Mouse (Mus musculus) heart, postnatal 0 days (tissue): ENCODE measurements at regions not wholly inside any gene's neighbourhood (a gene's known extent, or its start where the extent isn't known, plus 50 kb on each side); places are given as distances from the start of the nearest gene placed in this dataset.

Experiments used
- CTCF ChIP-seq: IDR thresholded peaks from 2 replicates; pipeline ENCODE4 v1.5.1; 2016; ENCODE audit warnings: antibody characterized with exemption, control low read depth, low read depth
- EP300 ChIP-seq: IDR thresholded peaks from 2 replicates; pipeline ENCODE4 v1.6.1; 2016; ENCODE audit warnings: antibody characterized with exemption, low read depth

- no peak for TF ChIP-seq EP300
- peak; percentile 89 for TF ChIP-seq CTCF
Measured at GRCm38 (mm10) chr14:101378965-101379662, 179.0 kb upstream of the Prr30 start.
